Mouse (Mus musculus) G1E (cell line): ENCODE data around the gene Stx6. TPM values are rescaled to one million over a fixed set of nuclear protein-coding genes. Genes with fewer than 3 reads are reported as not detected.
A peak's percentile ranks its signal among the peaks of the same experiment; 100 is the strongest.

Experiments used
- ATAC-seq: 2 replicates; pipeline ENCODE4 v1.8.0; 2016; ENCODE audit warnings: mild to moderate bottlenecking; ENCODE audit not compliant: insufficient number of reproducible peaks, poor library complexity, low FRiP score, severe bottlenecking; ENCODE audit errors: extremely low read depth
- DNase-seq: peaks from one replicate; pipeline ENCODE4 v3.0.0; 2012; ENCODE audit warnings: low spot score
- H3K27me3 ChIP-seq: 2 replicates; pipeline ENCODE4 v1.6.1; 2012; ENCODE audit warnings: mild to moderate bottlenecking, low read length, inconsistent platforms; ENCODE audit not compliant: insufficient read depth
- H3K36me3 ChIP-seq: replicated peaks from 2 replicates; pipeline ENCODE3; 2012; ENCODE audit warnings: mild to moderate bottlenecking, inconsistent platforms
- H3K4me1 ChIP-seq: 2 replicates; pipeline ENCODE4 v1.6.1; 2012; ENCODE audit warnings: low read depth, low read length, inconsistent platforms, mixed read lengths; ENCODE audit not compliant: insufficient read depth
- H3K4me3 ChIP-seq: 2 replicates; pipeline ENCODE4 v1.5.1; 2012; ENCODE audit warnings: low read depth, mild to moderate bottlenecking, inconsistent platforms, low read length, moderate library complexity, mixed read lengths
- H3K9me3 ChIP-seq: replicated peaks from 2 replicates; pipeline ENCODE4 v1.6.1; 2012; ENCODE audit warnings: inconsistent platforms
- CTCF ChIP-seq: IDR thresholded peaks from 2 replicates; pipeline ENCODE4 v1.5.1; 2012; ENCODE audit warnings: low read depth, low read length, inconsistent platforms, mixed read lengths
- GATA1 ChIP-seq: IDR thresholded peaks from 2 replicates; pipeline ENCODE4 v1.6.1; 2012; ENCODE audit warnings: borderline replicate concordance, low read length, inconsistent platforms, mixed read lengths
- GATA2 ChIP-seq: IDR thresholded peaks from 2 replicates; pipeline ENCODE4 v1.6.1; 2012; ENCODE audit warnings: low read depth, low read length, inconsistent platforms, borderline replicate concordance
- POLR2AphosphoS5 ChIP-seq: IDR thresholded peaks from 2 replicates; pipeline ENCODE4 v1.6.1; 2012; ENCODE audit warnings: low read depth, low read length, inconsistent platforms; ENCODE audit not compliant: insufficient replicate concordance
- TAL1 ChIP-seq: conservative IDR thresholded peaks from 2 replicates; pipeline ENCODE4 v1.6.1; 2012; ENCODE audit warnings: low read depth, low read length, inconsistent platforms, mixed read lengths
- polyA plus RNA-seq: library from polyadenylated mRNA; stranded (reverse); fragments of >175 nt; gene quantifications from 2 replicates; pipeline ENCODE4 v1.2.3, GENCODE M21; 2012
- total RNA-seq, 2 experiments: library from RNA; stranded (forward) in 1 of 2; stranded (reverse) in 1 of 2; fragments of 200-1000 nt in 1 of 2; fragments of >200 nt in 1 of 2; fragmentation: Nextera tagmentation in 1 of 2; gene quantifications; 2 replicates each; pipeline ENCODE4 v1.2.3; 2014 to 2017

Gene Stx6
- total and polyA plus RNA-seq, 3 experiments, result 27.5 to 117 (median 60.5) TPM

DNA sequence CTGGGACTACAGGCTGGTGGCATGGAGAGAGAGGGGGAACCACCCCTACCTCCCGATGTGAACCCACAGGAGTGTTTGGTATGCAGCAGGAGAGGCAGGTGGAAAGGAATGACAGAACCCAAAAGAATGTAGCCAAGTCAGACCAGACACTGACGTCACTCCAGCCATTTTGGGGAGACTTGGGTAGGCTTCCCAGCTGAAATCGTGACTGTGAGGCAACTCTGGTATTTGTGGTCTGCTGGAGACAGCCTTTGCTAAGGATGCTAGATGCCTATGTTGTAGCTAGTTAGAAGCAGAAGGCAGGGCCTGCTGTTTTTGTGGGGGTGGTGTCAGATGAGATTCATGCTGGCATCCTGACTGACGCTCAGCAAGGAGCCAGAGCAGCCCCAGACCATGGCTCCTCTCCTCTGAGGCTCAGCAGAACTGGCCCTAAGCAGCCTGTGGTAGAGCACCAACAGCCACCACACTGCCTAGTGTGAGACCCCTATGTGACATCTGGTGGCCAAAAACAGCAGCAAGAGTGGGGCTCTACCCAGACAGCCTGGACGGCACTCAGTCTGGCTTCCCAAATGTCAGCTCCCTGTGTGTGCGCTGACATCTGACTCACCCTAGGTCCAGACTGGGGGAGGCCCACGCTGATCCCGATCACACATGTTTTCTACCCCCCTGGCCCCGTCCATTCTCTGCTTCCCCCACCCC lies 56.7 kb downstream of the Stx6 start:
- H3K36me3 ChIP-seq, result no peaks in the 10 kb centered on the region
- no peak overlapping the region for H3K4me3 ChIP-seq
- DNase-seq, result no peak
- no peak for ATAC-seq
- H3K9me3 ChIP-seq, result no peaks in the 10 kb centered on the region
- TF ChIP-seq TAL1 (no peak), CTCF (no peak), GATA1 (no peak), POLR2AphosphoS5 (no peak), GATA2 (no peak)
- H3K4me1 ChIP-seq, result peaks cover 6% of the 10 kb centered on the region
- peaks cover 79% of the 10 kb centered on the region for H3K27me3 ChIP-seq

DNA sequence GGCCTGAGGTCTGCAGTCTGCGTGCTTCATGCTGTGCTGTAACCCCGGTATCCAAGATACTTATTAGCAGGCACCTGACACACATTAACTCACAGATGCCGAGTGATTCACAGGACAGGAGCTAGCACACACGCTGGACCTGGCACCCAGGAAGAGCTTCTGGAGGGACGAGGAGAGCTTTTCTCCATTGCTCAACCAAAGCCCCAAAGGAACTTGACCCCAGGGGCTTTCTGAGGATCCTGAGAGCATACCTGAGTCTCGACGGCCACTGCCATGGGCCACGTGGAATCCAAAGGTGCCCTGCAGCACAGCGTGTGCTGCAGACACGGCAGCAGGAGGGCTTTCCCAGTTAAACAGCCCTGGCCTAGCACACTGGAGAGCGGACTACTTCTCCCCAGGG lies 57.8 kb downstream of the Stx6 start:
- TF ChIP-seq GATA1 (no peak), TAL1 (no peak), CTCF (no peak), POLR2AphosphoS5 (no peak), GATA2 (no peak)
- H3K9me3 ChIP-seq, result no peaks in the 10 kb centered on the region
- H3K27me3 ChIP-seq, result peaks cover 77% of the 10 kb centered on the region
- H3K4me3 ChIP-seq, result no peak overlapping the region
- ATAC-seq, result no peak
- H3K4me1 ChIP-seq, result peaks cover 6% of the 10 kb centered on the region
- H3K36me3 ChIP-seq, result no peaks in the 10 kb centered on the region
- DNase-seq, result no peak

DNA sequence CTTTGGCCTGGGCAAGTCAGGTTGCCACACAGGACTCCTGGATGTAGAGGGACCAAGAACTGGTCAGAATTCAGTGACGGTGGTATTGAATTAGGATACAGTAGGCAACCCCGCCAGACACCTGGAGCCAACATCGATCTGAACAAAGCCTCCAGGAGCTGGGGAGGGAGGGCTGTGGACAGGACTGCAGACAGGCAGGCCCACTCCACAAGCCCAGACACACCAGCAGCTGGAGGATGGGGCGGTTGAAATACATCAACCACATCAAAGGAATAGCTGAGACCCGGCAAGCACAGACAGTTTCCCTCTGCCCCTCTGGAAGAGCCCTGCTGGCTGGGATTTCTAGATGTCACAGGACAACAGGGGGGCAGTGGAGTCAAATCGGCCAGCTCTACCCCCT lies 58.3 kb downstream of the Stx6 start:
- DNase-seq, result no peak
- Histone ChIP-seq H3K36me3 (no peaks in the 10 kb centered on the region), H3K9me3 (no peaks in the 10 kb centered on the region), H3K4me3 (no peak overlapping the region), H3K27me3 (peaks cover 77% of the 10 kb centered on the region), H3K4me1 (peaks cover 6% of the 10 kb centered on the region)
- no peak for TF ChIP-seq CTCF
- TF ChIP-seq TAL1, result no peak
- TF ChIP-seq GATA1, result no peak
- TF ChIP-seq POLR2AphosphoS5, result no peak
- no peak for TF ChIP-seq GATA2
- no peak for ATAC-seq

DNA sequence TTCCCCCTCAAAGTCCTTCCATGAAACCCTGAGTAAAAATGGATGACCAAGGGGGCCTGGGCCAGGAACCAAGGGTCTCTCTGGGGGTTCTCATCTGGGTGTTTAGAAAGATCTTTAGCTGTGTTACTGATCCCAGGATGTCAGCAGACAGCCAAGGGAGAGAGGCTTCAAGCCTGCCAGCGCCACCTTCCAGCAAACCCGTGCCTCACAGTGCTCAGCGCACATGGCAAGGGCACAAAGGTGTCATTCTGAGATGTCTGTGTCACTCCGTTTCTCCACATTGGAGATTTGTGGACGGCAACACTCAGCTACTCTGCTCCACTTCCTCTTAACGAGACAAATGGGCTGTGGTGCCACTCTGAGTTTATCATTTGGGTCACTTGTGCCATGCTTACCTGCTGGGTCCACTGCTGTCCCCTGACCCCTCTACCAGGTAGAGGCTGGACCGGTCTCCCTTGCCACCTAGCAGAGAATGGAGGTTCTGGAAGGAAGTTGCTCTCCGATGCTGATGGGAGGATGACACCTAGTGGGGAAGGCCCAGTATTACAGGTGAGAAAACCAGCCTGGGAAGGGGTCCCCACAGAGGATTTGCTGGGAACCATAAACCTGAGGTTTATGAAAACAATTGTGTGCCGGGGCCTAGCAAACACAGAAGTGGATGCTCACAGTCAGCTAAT lies 59.5 kb downstream of the Stx6 start:
- DNase-seq (peak; percentile 28), ATAC-seq (no peak)
- Histone ChIP-seq H3K4me3 (no peak overlapping the region), H3K9me3 (no peaks in the 10 kb centered on the region), H3K36me3 (no peaks in the 10 kb centered on the region), H3K4me1 (peaks cover 12% of the 10 kb centered on the region), H3K27me3 (peaks cover 71% of the 10 kb centered on the region)
- TF ChIP-seq CTCF (peak; percentile 59), GATA1 (no peak)

DNA sequence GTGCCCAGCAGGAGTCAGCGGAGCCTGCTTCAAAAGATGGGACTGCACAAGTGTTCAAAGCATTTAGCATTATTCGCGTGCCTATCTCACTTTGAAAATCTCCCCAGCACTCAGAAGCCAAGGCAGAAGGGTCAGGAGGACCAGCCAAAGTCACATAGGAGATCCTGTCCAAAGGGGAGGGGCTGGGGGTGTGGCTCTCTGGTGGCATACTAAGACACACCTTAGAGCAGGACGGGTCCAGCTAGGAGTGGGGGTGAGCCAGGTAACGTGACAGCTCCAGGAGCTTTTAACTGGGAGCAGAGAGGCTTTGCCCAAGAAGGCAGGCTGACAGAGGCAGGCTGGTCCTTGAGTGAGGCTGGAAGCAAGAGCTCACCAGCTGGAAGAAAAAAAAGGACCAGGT lies 60.4 kb downstream of the Stx6 start:
- ATAC-seq, result no peak
- DNase-seq, result no peak
- TF ChIP-seq GATA1 (no peak), POLR2AphosphoS5 (no peak), GATA2 (no peak), CTCF (no peak), TAL1 (no peak)
- no peaks in the 10 kb centered on the region for H3K36me3 ChIP-seq
- no peaks in the 10 kb centered on the region for H3K9me3 ChIP-seq
- no peak overlapping the region for H3K4me3 ChIP-seq
- peaks cover 21% of the 10 kb centered on the region for H3K4me1 ChIP-seq
- peaks cover 68% of the 10 kb centered on the region for H3K27me3 ChIP-seq

DNA sequence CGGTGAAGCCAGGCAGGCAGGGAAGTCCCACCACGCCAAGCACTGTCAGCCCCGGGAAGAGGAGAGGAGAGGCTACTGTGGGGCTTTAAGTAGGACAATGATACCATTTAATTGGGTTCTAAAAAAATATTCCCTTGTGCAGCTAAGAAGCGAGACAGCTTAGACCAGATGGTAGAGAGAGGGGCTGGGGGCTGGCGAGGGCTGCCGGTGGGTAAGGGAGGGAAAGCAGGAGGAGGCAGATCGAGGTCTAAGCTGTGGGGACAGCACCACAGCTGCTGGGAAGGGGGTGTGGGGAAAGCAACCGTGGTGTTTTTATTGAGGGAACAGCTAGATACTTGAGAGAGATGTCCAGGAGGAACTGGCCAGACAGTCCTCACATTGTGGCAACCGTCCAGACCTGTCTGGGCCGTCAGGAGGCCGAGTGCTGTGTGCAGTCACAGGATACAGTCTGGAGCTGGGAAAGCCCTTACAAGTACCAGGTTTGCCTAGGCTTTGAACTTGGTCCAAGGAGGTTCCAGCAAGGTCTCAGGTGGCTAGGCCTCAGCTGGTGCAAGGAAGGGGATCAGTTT lies 63.7 kb downstream of the Stx6 start:
- H3K9me3 ChIP-seq, result no peaks in the 10 kb centered on the region
- peaks cover 59% of the 10 kb centered on the region for H3K27me3 ChIP-seq
- no peak for TF ChIP-seq GATA1
- TF ChIP-seq TAL1, result no peak
- no peak for TF ChIP-seq POLR2AphosphoS5
- no peak for TF ChIP-seq CTCF
- no peak for TF ChIP-seq GATA2
- no peaks in the 10 kb centered on the region for H3K36me3 ChIP-seq
- ATAC-seq, result no peak
- peaks cover 26% of the 10 kb centered on the region for H3K4me1 ChIP-seq
- H3K4me3 ChIP-seq, result no peak overlapping the region
- DNase-seq, result no peak
